Mouse (Mus musculus) spleen, postnatal 10 days (tissue): ENCODE data around the gene Nxph3.

Experiments used
- DNase-seq, 2 experiments: peaks; one replicate each; pipeline ENCODE4 v3.0.0; 2021 to 2022; ENCODE audit warnings: low spot score in 2 of 2

The Nxph3 gene

DNA sequence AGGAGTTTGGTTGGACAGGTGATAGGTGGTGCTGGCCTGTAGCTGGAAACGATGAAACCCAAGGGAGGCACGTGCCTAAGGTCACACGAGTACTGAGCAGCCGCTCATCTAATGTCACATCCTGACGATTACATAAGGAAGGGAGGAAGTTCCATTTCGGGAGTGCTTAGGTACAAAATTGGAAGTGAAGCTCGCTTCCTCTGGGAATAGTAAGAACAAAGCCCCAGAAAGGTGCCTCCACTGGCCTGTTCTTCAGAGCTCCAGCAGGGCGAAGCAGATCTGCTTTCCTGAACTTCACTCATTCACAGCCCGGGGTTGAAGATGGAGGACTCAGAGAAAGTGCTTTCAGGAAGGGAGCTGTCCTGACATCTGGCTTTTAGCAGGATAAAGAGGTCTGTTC lies 20.4 kb downstream of the Nxph3 start:
- no peak for DNase-seq

DNA sequence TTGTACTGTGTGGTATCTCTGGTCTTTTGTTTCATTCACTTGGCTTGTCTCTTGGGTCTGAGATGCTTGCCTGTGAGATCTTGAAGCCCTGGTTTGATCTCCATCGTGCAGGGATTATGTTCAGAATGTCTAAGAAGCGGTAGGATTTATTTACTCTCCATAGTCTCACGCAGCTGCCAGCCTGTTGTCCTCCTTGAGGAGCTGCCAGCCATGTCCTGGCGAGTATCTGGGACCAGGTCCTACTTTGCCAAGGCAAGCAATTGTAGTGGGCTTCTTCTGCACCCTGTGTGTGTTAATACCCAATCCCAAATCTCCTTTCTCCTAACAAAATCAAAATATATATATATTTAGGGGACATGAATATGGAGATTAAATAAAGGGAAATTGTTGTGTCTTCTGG lies 21.4 kb downstream of the Nxph3 start:
- DNase-seq = no peak

DNA sequence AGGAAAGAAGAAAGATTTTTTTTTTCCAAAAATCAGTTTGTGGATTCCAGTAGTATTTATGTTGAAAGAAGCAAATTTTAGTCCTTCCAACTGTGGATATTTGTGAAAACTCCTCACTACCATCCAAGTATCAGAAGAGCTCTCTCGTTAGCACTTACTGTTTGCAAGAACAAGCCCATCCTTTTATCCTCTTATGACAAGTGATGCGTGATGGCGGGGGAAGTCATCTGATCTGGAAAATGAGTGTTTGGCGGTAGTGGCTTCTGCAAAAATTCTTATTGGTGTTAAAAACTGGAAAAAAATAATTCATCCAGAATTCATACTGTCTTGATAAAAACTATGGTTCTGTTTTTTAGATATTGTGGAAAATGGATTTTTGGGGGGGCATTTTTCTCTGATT lies 22.1 kb downstream of the Nxph3 start:
- no peak for DNase-seq

DNA sequence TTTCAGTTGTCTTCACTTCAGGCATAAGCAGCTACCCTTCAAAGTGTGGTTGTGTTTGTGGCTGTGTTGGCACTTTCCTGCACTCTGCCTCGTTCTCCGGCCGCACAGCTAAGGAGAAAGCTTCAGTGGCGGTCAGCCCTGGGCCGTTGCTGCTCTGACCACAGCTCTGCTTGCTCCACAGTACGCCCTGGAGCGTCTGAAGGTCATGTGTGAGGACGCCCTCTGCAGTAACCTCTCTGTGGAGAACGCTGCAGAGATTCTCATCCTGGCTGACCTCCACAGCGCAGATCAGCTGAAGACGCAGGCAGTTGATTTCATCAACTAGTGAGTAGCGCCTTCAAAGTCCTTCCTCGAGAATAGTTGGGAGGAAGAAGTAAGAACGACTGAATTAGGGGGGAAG lies 24.3 kb downstream of the Nxph3 start:
- DNase-seq = no peak

DNA sequence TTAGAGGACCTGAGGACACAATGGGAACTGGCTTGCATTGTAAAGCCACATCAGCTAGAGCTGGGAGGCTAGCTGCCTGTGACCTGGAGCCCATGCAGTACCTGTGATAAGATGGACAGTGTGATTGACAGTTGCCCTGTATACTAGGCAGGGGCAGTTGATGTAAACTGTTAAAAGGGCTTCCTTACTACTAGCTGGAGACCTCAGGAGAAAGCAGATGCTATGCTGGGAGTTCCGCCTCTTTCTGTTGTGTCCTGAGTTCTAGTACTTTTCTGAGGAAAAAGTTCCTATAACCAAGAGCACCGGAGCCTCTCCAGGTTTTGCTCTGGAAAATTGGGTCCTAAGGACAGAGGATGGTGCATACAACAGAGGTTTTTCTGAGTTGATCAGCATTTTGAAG lies 27.1 kb downstream of the Nxph3 start:
- no peak for DNase-seq

DNA sequence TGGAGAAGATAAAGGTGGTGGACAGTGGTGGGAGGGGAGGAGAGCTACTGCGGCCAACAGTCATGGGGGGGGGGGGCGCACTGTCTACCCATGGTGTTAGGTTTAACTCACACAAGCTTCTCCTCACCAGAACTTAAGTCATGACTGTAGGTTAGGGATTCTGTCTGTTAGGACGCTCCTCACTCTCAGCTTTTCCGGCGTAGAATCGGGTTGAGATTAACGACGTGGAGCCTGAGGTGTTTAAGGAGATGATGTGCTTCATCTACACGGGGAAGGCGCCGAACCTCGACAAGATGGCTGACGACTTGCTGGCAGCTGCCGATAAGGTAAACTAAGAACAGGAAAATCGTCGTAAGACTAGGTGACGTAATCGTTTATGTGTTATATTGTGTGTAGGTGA lies 28.7 kb downstream of the Nxph3 start:
- no peak for DNase-seq

DNA sequence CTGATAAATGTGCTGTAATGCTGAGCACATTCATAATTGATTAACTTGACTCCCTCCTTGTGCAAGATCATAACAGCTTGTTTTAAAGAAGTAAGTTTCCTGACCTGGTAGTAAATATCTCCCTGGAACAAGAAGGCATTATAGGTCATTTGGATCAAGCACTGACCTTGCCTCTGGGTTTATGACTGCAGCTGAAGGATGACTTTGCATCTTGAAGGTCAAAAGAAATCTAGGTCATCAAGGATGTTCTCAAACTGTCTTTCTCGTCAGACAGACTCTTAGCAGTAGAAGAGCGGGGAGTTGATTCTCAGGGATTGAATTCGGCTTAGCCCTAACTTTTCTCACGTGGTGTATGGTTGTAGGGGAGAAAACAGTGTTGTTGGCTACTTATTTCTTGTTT lies 33.7 kb downstream of the Nxph3 start:
- no peak for DNase-seq

DNA sequence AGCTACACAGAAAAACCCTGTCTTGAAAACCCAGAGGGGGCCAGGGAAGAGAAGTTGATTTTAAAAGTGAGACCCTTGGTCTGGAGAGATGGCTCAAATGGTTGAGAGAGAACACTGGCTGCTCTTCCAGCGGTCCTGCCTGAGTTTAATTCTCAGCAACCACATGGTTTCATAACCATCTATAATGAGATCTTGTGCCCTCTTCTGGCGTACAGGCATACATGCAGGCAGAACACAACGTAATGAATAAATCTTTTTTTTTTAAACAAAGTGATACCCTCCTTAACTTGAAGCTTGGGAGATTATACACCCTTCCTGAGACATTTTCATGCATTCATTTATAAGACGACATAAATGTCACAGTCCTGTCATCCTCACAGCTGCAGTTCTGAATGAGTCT lies 34.9 kb downstream of the Nxph3 start:
- DNase-seq = no peak

DNA sequence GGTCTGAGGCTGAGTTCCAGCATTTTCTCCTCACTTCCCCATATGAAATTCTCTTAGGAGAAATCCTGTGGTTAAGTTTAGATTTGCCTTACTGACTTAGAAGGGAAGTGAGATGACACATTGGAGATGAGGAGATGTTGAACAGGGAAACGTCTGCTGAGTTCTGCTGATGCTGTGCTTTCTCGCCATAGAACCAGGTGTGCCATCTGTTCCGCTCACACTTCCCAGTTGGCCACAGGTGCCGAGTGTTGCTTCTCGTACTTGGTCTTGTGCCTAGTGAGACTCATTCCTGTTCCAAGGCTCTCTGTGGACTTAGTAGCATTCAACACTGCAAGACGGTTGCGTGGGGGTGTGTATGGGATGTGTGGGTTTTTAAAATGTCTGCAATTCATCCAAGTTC lies 38.0 kb downstream of the Nxph3 start:
- DNase-seq = no peak

DNA sequence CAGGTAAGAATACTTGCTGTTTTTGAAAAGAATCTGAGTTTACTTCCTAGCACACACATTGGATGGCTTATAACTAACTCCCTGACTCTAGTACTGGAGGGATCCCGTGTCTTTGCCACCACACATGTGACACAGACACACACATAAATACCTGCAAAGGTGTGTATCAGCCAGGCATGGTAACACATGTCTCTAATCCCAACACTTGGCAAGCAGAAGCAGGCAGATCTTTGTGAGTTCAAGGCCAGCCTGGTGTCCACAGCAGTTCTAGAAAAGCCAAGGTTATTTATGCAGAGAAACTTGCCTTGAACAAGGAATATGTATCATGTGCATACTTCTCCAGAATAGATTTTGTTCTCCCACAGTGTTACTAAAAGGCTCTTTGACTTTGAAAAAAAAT lies 40.9 kb downstream of the Nxph3 start:
- no peak for DNase-seq

DNA sequence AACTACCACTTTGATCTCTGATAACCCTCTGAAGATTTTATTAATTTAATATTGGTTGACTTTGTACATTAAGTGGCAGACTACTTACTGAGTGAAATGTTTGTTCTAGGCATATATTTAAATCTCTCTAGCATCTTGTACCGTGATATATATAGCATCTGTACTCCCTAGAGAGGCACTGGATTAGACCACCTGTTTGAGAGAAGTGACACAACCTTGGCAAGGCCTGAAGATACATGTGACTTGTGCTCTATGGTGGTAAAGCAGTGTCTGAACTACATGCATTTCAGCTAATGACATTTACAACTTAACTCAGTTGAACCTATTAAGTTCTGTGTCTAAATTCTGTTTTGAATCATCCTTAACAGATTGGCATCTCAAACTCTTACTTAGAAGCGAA lies 41.4 kb downstream of the Nxph3 start:
- DNase-seq = no peak

DNA sequence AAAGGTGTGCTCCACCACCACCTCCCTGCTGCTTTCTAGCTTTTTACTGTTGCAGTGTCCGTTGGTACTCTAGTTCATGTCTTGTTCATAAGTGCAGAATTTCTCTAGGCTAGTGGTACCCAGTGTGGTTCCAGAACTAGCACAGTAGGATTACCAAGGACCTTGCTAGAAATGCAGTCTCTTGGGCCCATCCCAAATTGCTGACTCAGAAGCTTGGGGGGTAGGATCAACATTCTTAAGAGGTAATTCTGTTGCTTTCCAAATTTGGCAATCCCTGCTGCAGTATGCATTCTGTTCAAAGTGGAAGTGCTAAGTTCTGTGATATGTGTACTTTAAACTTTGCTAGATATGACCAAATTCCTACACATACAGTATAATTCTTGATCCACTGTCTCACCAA lies 46.6 kb downstream of the Nxph3 start:
- DNase-seq = no peak

DNA sequence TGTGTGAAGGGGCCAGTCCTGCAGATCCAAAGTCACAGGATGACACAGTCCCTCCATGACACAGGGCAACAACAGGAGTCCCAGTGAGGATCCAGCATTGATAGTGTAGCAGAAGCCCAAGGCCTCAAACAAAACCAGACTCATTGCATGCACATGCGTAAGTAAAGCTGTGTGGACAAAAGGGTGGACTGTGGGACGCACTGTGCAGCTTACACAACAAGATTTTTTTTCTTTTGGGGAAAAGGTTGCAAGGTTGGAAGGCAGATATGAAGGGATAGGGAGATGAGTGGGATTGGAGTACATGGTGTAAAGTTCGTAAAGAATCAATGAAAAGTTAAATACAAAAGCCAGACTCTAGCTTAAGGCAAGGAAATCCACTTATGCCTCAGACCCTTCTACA lies 52.2 kb downstream of the Nxph3 start:
- DNase-seq = no peak

DNA sequence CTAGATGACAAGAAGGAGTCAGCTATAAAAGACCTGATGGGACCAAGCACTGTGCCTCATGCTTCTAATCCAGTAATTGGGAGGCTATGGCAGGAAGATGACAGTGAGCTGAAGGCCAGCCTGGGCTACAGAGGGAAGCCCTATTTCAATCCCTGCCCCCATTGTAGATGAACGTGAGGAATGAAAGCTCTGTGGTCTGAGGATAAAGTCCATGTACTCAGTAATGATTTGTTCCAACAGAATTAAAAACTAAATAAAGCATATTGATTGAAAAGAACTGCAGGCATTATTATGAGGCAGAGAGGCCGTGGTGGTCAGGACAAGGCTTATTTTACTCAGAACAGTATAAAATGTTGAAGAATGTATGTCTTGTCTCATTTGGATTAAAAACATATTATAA lies 53.5 kb downstream of the Nxph3 start:
- no peak for DNase-seq
